Mouse (Mus musculus): ENCODE results near the gene Prodh2.

Gene Prodh2

GRCm38 (mm10) chr7:30553810-30554584, 60.6 kb downstream of the Prodh2 start:
- no peak for TF ChIP-seq GATA4 (IDR thresholded peaks at IDR 0.05; ENCODE audit: insufficient replicate concordance, low read length)

- TF ChIP-seq GATA4 (IDR thresholded peaks at IDR 0.05; ENCODE audit: insufficient replicate concordance, low read length) = no peak
Measured at GRCm38 (mm10) chr7:30556894-30557536, 63.6 kb downstream of the Prodh2 start.

- TF ChIP-seq GATA4 (IDR thresholded peaks at IDR 0.05; ENCODE audit: insufficient replicate concordance, low read length) = no peak
Measured at GRCm38 (mm10) chr7:30557901-30558514, 64.6 kb downstream of the Prodh2 start.

- TF ChIP-seq GATA4 (IDR thresholded peaks at IDR 0.05; ENCODE audit: insufficient replicate concordance, low read length) = no peak
Measured at GRCm38 (mm10) chr7:30558656-30559442, 65.4 kb downstream of the Prodh2 start.

- TF ChIP-seq GATA4 (IDR thresholded peaks at IDR 0.05; ENCODE audit: insufficient replicate concordance, low read length) = no peak
Measured at GRCm38 (mm10) chr7:30559443-30559954, 66.1 kb downstream of the Prodh2 start, which contains the start of gene Lin37. Gene Lin37 (minus strand): TSS chr7:30559838.

GRCm38 (mm10) chr7:30560296-30560695, 66.9 kb downstream of the Prodh2 start:
- TF ChIP-seq GATA4 (IDR thresholded peaks at IDR 0.05; ENCODE audit: insufficient replicate concordance, low read length) = no peak

GRCm38 (mm10) chr7:30562526-30563116, 69.2 kb downstream of the Prodh2 start:
- TF ChIP-seq GATA4 (IDR thresholded peaks at IDR 0.05; ENCODE audit: insufficient replicate concordance, low read length) = no peak
